Mouse (Mus musculus): ENCODE measurements around the gene Epha6.

Gene Epha6

DNA sequence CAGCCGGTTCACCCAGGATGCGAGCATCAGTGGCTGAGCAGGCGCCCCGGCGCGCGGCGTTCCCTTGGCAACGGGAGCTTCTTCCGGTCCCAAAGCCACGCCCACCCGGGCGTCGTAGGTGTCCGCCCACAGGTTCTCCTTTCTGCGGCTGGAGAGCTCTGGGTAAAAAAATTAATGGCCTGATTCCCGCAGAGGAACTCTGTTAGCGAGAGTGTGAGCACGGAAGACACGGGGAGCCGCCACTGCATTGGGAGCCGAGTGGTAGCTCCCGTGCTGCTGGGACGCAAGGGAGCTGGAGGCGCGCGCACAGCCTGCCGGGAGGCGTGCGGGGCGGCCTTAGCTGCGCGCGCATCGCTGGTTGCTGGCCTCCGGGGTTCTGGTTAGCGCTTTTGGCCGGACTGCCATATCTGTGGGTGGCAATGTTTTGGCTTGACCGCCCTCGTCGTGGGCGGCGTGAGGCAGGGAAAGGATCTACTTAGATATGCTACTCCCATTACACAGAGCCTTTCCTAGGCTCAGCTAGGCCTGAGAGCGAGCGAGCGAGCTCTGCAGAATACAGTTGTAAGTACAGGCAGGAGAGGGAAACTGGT, 966.1 kb downstream of the Epha6 start, which contains the start of gene Arl6:
TSS of gene Arl6 (minus strand) at position 290 of the 590 bp plus-strand sequence.
- peak; percentile 96 for DNase-seq

DNA sequence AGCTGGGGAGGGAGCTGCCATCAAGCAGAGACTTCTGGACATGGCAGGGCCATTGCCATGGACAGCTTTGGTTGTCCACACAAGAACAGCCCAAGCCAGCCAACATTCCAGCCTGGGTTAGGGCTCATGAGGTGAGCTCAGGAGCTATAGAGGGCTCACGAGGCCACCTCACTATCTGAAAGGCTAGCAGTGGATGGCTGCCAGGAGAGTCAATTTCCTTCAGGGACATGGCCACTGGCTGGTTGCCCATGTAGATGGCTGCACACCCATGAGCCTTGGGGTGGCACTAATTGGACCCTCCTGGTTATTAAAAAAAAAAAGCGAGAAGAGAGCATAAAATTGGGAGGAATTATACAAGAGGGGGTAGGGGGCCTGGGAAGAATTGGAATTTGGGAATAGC, 970.7 kb downstream of the Epha6 start:
- DNase-seq = no peak

DNA sequence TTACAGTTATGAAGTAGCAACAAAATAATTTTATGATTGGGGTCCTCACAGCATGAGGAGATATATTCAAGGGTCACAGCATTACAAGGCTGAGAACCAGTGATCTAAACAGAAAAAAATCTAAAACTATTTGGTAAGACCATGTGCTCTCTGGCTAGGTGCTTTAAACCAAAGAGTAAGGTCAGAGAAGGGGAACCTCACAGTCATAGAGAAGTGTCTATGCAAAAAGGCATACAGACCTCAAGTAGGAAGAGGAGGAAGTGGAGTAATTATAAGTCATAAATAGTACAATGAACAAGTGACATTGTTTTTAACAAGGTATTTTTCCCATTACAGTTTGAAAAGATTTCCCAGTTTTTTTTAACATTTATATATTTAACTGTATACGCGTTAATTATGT, 983.8 kb downstream of the Epha6 start:
- DNase-seq = no peak

DNA sequence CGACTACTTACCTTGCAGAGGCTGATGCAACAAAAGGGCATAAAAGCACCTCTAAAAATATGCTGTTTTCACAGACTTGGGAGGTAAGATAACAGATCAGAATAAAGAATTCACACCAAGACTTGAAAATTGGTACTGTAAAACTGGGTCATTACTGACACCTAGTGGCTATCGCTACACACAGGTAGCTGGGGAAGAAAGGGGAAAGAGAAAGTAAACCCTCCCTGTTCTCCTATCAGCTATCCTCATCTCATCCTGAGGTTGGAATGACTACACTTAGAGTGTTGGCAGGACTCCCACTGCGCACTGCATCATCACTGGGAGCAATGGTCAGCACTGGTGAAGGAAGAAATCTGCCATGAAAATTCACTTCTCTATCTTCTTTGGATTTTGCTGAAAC, 988.2 kb downstream of the Epha6 start:
- DNase-seq = peak; percentile 26

DNA sequence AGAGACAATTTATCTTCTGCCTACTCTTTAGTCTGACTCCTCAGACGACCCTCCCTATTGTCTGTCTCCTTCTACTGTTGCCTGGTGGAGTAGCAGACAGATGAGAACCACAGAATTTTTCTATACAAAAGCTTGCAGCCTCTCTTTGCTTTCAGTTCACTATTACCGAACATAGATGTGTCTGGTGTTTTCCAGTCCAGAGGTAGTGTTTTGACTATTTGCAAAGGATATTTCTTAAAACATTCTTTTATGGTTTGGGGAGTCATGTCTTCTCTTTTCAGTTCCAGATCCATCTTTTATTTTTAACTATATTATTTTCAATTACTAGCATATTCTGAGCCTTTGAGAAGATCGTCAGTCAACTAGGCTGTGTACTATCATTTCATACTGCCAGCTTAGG, 989.7 kb downstream of the Epha6 start:
- no peak for DNase-seq

DNA sequence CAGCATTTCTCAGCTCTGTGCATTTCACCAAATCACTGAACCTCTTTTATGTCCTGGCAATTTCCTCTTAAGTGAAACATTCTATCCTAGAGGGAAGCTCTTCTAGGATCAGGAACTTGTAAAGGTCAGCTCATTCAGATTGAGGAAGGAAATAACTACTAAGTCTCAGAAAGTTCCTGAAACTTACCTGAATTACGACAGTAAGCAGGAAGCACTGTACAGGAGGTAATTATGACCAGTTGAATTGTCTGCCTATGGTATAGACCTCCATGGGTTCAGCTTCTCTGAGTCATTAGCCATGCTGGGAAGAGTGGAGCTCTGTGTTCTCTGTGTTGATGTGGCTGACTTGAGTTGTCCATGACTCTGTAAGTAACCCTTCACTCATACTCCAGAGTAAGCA, 994.6 kb downstream of the Epha6 start:
- DNase-seq = no peak

DNA sequence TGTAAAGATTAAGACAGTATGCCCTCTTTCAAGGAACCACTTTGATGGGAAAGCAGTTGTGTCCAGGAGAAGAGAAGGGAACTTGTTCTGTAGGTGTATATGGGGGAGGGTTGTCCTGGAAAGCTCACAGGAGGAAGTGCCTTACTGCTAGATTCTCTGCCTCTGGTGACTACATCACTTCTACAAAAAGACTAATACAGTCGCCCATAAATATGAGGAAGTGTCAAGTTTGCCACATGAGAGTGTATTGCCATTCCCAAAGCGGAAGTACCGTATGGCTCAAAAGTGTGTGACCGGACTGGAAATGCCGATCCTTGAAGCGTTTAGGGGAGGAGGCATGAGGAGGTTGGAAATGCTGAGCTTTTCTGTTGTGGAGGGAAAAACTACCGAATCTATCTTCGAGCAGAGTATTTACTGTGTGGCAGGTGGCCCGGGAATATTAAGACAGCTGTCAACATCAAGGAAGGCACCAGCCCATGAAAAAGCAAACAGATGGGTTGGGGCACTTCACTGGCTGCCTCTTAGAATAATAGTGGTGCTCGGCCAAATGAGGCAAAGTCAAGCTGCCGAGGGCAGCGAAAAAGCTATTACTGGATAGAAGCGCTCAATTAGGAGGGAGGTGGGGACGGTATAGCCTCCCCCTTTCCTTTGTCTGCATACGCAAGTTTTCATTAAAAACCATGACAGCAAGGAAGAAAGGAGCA, 1001.1 kb downstream of the Epha6 start:
- DNase-seq = no peak

Data from kidney, adult 18-20 months (tissue).